Mouse (Mus musculus): Measurements from ENCODE around the gene Capzb.
A peak's percentile ranks its signal among the peaks of the same experiment; 100 is the strongest.

The Capzb gene

DNA sequence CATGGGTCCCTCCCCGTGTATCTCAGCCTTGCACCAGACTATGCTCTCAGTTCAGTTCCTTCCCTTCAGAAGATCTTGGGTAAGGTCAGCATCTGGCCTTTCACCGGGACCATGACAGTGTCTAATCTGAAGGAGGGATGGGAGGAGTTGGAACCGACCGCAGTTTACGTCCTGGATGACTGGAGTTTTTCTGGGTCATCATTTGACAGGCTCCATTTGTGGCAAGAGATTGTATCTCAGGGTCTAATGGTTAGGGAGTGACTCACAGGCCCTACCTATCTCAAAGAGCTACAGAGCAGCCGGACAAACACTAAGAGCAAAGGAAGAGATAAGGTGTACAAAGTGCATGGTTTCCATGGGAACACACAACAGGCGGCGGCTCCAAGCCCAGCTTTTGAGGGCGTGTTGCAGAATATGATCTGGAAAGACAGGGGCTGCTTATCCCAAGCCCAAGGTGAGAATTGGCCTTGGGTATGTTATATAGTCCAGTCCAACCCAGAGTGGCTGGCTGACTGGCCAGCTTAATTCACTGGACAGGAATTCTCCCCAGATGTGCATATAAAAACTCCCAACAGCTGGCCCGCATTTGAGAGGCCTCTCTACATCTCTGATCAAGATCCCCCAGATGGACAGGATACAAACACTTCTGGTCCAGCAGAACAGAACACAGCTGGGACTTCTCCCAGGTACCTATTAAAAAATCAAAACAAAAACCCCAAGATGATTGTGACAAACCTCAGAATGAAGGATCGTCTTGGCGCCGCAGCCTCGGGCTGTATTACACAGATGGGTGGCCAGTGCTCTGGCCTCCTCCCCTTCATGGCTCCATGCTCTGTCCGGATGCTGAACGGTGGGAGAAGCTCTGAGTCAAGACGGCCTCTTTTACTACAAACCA is 12.7 kb upstream of the Capzb start:
- DNase-seq, result no peak

DNA sequence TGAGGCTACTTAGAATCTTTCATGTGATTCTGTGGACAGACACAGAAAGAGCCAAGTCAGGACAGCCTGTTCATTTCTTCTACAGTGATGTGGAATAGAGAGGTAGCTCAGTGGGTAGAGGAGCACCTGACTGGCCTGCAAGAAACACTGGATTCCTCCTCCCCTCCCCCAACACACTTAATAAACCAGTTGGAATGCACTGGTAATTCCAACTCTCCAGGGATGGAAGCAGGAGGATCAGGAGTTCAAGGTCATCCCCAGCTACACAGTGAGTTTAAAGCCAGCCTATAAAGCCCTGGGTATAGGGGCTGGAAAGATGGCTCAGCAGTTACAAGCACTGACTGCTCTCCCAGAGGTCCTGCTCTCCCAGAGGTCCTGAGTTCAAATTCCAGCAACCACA is 10.2 kb upstream of the Capzb start:
- no peak for DNase-seq

DNA sequence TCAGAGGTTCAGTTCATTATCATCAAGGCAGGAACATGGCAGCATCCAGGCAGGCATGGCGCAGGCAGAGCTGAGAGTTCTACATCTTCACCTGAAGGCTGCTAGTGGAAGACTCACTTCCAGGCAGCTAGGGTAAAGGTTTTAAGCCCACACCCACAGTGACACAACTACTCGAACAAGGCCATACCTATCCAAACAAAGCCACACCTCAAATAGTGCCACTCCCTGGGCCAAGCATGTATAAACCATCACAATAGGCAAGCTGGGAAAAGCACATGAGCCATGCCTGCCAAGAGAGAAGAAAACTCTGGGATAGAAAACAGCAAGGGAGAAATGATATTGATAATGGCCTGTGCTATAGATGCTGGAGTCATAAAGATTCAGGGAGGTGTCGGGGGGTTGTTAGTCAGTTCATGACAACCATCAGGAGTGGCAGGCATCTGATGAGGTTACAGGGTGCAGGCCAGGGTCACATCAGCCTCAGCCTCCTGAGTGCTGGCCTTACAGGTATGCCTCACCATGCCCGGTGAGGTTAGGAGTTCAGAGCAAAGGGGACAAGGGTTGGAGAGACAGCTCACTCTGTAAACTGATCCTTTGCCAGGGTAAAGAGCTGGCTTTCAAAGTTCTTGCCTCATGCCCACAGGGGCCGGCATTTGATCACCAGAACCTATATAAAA is 6.8 kb upstream of the Capzb start:
- no peak for DNase-seq

DNA sequence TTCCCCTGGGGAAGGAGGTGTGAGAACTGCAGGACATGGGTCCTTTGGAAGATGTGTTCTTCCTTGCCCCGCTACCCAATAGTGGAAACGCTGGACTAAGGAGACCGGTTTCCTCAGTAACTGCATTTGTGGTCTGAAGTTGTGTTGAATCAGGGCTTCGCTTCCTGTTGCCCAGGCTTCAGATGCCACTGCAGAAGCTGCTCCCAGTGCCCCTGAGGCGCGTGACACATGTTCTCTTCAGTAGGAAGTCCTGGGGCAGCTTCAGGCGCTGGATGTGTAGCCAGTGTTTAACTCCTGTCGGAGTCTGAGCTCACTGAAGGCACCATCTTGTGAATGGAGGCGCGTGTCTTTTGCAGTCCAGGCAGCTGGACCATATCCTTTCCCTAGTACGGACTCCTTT is 4.8 kb upstream of the Capzb start:
- peak; percentile 28 for DNase-seq

GRCm38 (mm10) chr4:139191605-139192498 is 847 bp upstream of the Capzb start:
- no peak for DNase-seq

- DNase-seq, result peak; percentile 39
Measured at GRCm38 (mm10) chr4:139193176-139194093, 736 bp downstream of the Capzb start.

GRCm38 (mm10) chr4:139195101-139195500 is 2.4 kb downstream of the Capzb start:
- no peak for DNase-seq

- DNase-seq, result no peak
Measured at GRCm38 (mm10) chr4:139196464-139196863, 3.8 kb downstream of the Capzb start.

DNA sequence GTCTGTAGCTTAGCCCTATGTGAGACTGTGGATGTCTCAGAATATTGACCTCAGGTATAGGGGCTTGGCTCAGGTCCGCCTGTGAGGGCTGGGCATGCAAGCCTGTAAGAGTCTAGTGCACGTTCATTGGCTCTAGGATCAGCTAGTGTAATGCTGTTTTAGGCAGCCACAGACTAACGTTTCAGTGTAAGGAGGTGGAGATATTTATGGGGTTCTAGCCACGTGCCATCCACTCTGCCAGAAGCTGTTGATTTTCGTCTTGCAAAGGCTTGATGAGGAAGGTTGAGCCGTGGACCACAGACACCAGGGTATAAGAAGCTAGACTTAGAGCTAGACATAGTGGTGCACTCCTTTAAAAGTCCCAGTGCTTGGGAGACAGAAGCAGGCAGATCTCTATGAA is 4.2 kb downstream of the Capzb start:
- DNase-seq, result no peak

DNA sequence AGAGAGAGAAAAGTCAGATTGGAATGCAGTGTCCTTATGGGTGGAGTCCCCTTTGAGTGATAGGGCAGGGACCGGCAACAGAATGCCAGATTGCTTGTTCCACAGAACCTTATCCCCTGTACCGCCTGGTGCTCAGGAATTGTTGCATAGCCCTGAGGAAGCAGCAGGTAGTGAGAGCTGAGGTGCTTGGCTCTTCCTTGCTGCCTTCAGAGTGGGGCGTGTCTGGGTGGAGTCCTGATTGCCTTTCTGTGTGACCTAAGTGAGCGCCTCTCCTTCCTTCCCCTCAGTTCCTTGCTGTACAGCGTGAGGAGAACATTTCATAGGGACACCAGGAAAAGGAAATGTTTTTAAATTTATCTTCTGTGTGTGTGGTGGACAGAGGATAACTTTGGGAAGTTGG is 4.8 kb downstream of the Capzb start:
- no peak for DNase-seq

DNA sequence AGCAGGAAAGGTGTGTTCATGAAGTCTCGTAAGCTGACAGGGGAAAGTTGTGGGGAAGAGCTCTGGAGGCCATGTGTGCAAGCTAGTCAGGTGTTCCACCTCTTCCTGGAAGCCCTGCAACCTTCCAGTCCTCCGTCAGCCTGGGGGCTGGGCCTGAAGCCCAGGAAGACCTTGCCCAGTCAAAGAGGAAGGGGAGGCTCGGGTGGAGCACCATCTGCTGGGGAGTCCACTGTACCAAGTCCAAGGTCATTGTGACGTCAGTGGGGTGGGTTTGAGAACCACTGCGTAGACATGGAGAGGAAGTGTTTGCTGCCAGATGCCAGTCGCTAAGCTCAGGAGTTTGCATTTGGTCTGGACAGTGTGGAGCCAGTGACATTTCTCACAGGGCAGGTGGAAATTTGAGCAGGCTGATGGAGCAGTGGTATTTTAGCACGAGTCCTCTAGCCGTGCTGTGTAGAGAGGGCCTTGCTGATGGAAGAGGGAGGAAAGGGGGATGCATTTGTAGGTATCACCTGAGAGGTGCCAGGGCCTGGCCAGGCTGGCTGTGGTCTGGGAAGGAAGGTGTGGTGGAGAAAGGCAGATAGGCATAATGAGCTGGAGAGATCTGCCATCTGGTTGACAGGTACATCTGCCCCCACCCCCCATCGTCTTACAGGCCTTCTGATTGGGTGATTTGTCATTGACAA is 5.4 kb downstream of the Capzb start:
- no peak for DNase-seq

GRCm38 (mm10) chr4:139199126-139199525 is 6.4 kb downstream of the Capzb start:
- DNase-seq, result no peak

DNA sequence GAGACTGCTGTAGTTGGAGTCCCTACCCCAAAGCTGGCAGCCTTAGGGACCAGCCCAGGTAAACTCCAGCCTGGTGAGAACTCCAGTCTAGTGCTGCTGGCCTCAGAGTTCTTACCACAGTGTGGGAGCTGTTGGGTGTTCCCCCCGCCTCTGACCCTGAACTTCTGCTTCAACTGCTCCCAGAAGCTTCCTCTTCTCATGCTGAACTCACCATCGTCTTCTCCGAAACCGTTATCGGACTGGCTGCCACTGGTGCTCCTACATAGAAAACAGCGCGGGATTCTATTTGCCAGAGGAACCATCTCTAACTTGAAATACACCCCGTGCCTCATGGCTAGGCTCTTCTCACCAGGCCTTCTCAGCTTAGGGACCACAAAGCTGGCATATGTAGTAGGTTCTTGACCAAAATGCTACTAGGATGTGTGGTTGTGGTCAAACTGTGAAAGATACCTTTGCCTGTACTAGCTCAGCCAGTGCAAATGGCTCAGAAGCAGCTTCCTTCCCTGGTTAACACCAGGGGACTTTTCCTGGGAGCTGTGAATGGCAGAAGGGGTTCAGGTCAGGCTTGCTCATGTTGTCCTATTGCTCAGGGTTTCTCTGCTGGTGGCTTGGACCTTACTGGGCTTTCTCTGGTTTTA is 7.1 kb downstream of the Capzb start:
- no peak for DNase-seq

DNA sequence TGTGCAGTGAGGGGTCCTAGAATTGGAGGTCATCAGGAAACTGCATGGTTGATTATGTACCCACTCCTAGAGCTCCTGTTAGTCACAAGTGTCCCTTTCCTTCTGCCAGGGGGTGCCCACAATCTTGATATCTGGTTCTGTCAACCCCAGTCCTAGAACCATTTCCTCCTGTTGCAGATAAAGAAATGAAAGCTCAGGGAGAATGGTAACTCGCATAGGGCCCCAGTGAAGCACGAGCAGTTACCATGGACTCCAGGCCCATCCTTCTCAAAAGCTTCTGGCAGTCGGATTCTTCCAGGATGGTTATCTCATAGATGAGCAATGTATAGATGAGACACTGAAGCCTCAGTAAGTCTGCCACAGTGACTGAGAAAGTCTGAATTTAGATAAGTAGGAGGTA is 8.2 kb downstream of the Capzb start:
- no peak for DNase-seq

DNA sequence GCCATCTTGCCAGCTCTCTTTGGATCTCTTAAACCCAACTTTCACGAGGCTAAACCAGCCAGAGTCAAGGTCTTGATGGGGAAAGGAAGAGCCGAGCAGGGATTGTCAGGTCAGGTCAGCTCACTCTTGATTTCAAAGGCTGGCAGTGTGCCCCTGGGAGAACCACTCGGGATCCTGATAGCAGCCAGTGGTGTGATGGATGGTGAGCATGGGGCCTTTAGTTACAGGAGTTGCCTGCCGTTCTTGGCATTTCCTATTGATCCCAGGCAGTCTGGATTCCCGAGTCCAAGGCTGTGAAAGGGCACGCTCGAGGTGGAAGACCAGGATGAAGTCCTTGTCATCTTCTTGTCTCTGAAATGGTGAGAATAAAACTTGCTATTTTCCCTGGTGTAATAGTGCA is 9.9 kb downstream of the Capzb start:
- no peak for DNase-seq

- DNase-seq, result no peak
Measured at GRCm38 (mm10) chr4:139203381-139203780, 10.7 kb downstream of the Capzb start.

GRCm38 (mm10) chr4:139205842-139206241 is 13.1 kb downstream of the Capzb start:
- DNase-seq, result no peak

DNA sequence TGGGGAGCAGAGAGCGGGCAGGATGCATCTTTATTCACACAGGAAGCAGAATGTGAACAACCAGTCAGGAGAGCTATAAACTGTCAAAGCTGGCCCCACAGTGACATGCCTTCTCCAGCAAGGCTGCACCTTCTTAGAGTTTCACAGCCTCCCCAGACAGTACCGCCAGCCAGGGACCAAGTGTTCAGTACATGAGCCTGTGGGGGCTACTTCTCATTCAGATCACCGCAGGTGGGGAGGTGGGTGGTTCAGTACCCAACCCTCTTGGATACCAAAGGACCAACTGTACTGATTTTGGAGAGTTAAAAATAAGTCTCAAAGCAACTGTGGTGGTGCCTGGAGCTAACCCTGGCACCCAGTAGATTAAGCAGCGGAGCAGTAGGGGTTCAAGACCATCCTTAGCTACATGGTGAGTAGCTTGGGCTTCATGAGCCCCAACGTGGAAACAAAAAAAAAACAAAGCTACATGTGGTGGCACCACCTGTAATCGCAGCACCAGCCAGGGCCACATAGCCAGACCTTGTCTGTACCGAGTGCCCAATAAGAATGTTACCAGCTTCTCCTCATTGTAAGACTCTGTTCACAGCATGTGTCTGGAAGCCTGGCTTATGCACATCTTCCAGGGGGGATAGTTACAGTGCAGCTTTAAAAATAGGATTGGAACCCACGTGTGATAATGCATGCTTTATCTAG is 13.8 kb downstream of the Capzb start:
- DNase-seq, result no peak

DNA sequence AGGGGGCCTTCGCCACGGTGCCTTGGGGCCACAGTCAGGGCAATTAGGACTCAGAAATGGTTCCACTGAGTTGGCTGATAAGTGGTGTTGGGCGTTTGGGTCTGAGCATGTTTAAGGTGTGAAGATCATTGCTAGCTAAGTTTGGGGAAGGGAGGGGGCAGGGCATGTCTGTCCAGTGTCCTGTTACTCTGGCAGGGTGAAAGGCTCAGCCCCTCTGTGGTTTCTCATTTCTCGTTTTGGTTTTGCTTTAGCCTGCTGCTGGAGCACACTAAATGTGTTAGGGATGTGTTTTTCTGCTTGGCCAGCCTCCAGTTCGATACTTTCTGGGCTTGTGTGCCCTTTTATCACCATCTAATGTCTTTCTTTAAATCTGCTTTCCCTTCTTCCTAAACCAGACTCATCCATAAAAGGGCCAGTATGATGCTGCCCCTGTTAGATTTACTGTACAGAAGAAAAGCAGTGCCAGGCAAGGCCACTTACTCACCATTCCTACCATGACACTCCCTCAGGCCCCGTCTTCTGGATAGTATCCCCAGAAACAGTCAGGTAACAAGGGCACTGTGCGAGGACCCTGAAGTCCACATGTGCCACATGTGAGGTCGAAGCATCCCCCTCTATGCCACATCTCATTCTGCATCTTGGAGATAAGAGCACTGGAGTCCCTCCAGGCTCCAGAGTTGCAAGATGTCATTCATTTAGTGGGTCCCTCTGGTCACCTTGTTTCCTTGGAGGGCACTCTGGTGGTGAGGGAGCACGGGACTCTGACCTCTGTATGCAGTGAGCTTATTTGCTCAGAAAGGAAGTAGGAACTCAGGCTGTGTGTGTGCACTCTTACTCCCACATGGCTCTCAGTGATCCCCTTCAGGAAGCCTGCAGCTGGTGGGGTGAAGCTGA is 15.8 kb downstream of the Capzb start:
- DNase-seq, result no peak
